Mouse (Mus musculus) liver, embryonic 11.5 days (tissue): Measurements from ENCODE around the gene Lsm7. TPM values are rescaled to one million over a fixed set of nuclear protein-coding genes. Genes with fewer than 3 reads are reported as not detected.

Experiments used
- ATAC-seq: fragments of 200-750 bp; cut with Nextera tagmentation; replicated peaks from 2 replicates; pipeline ENCODE4 v1.8.0; 2017; ENCODE audit warnings: moderate number of reproducible peaks, mild to moderate bottlenecking, moderate TSS enrichment, moderate library complexity; ENCODE audit not compliant: low FRiP score
- DNase-seq: peaks from one replicate; pipeline ENCODE4 v3.0.0-alpha.2; 2017; ENCODE audit warnings: low spot score
- H3K27ac ChIP-seq: fragments of 300-500 bp; sonication (generic); 2 replicates; pipeline ENCODE4 v1.5.1; 2014; ENCODE audit warnings: mild to moderate bottlenecking, low read depth, low read length, control low read depth
- H3K27me3 ChIP-seq: fragments of 300-500 bp; sonication (generic); replicated peaks from 2 replicates; pipeline ENCODE4 v1.6.1; 2014; ENCODE audit warnings: low read length, mixed read lengths; ENCODE audit not compliant: control insufficient read depth, insufficient read depth
- H3K36me3 ChIP-seq: fragments of 300-500 bp; sonication (generic); 2 replicates; pipeline ENCODE4 v1.6.1; 2014; ENCODE audit warnings: mild to moderate bottlenecking, low read length, moderate library complexity, mixed read lengths; ENCODE audit not compliant: control insufficient read depth, insufficient read depth
- H3K4me1 ChIP-seq: fragments of 300-500 bp; sonication (generic); replicated peaks from 2 replicates; pipeline ENCODE4 v1.6.1; 2014; ENCODE audit warnings: low read length, mixed read lengths; ENCODE audit not compliant: control insufficient read depth, insufficient read depth
- H3K4me2 ChIP-seq: fragments of 300-500 bp; sonication (generic); 2 replicates; pipeline ENCODE4 v1.6.1; 2014; ENCODE audit warnings: mild to moderate bottlenecking, control low read depth, moderate library complexity
- H3K4me3 ChIP-seq: fragments of 300-500 bp; sonication (generic); 2 replicates; pipeline ENCODE4 v1.5.1; 2014; ENCODE audit warnings: low read depth, low read length, control low read depth
- H3K9ac ChIP-seq: fragments of 300-500 bp; sonication (generic); 2 replicates; pipeline ENCODE4 v1.6.1; 2014; ENCODE audit warnings: low read depth, low read length, control low read depth
- H3K9me3 ChIP-seq: fragments of 300-500 bp; sonication (generic); 2 replicates; pipeline ENCODE4 v1.6.1; 2016; ENCODE audit warnings: low read length, inconsistent platforms, mixed read lengths; ENCODE audit not compliant: control insufficient read depth
- WGBS: fragments of 180-500 bp; shearing (Covaris S2); extraction: QIAGEN DNeasy Blood & Tissue Kit; methylation state at CpG from one replicate; pipeline ENCODE4 v1.1.7; 2014; 5-methylcytosine and 5-hydroxymethylcytosine counted together
- polyA plus RNA-seq: library from polyadenylated mRNA; unstranded; fragments of >200 nt; fragmentation: Nextera tagmentation; extraction: Ambion mirVana; gene quantifications from 2 replicates; pipeline ENCODE4 v1.2.1, GENCODE M21; 2014

Gene Lsm7
- polyA plus RNA-seq, 1 experiment from 2014 or later: 453 TPM

DNA sequence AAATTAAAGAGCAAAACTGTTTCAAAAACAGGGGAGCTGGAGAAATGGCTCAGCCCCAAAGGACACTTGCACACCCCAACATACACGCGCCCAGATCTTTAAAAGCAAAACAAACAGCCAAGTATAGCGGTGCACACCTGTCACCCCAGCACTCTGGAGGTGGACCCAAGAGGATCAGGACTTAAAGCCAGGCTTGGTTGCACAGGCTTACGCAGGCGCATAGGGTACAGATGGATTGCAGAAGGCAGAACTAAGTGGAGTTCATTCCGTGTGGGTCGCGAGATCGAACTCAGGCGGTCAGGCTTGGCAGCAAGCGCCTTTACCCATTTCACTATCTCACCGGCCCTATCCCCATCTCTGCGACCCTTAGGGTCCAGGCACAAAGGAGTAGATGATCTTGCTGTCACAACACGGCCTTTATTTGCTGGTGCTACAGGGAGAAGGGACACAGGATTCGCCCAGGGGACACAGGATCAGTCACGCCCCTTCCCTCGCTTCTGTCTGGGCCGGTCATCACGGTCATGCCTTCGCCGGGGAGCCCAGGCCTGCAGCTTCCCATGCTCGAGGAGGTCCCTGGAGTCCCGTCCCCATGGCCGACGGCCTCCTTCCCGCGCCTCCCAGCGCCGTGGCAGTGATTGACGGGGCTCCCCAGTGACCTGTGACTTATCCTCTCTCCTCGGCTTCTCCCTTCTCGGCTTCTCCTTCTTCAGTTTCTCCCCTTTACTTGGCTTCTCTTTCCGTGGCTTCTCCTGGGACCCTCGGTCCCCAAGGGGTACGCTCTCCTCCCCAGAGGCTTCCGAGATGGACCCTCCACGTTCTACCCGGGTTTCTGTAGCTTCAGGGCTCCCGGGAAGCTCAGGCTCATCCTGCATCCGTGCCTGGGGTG, 46.7 kb downstream of the Lsm7 start:
- Histone ChIP-seq H3K9ac (peak overlapping the region; percentile 27; the same call in 1 of the 2 replicates), H3K36me3 (peaks cover 16% of the 10 kb centered on the region), H3K4me1 (peaks cover 52% of the 10 kb centered on the region), H3K27me3 (peaks cover 44% of the 10 kb centered on the region), H3K27ac (no peak overlapping the region), H3K4me2 (peak overlapping the region; percentile 97), H3K9me3 (no peaks in the 10 kb centered on the region), H3K4me3 (peak overlapping the region; percentile 60)
- DNase-seq: no peak
- no peak for ATAC-seq
- 18% methylated on average over 40 of the region's 40 CpGs for WGBS

DNA sequence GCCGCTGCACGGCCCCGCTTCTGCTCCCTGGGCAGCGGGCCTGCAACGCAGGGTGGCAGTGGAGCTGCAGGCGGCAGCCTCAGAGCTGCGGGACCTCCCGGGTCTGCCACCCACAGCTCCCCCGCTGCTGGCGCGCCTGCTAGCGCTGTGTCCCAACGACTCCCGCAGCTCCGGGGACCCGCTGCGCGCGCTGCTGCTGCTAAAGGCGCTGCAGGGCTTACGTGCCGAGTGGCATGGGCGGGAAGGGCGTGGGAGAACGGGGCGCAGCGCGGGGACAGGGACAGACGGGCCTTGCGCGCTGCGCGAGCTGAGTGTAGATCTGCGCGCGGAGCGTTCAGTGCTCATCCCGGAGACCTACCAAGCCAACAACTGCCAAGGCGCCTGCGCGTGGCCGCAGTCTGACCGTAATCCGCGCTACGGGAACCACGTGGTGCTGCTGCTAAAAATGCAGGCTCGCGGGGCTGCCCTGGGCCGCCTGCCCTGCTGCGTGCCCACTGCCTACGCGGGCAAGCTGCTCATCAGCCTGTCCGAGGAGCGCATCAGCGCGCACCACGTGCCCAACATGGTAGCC, 47.9 kb downstream of the Lsm7 start:
- Histone ChIP-seq H3K4me2 (peak overlapping the region; percentile 97), H3K27me3 (peaks cover 44% of the 10 kb centered on the region), H3K4me1 (peaks cover 52% of the 10 kb centered on the region), H3K4me3 (peak overlapping the region; percentile 60), H3K36me3 (peaks cover 27% of the 10 kb centered on the region), H3K9me3 (no peaks in the 10 kb centered on the region), H3K9ac (peak overlapping the region; percentile 77), H3K27ac (peak overlapping the region; percentile 73)
- 2% methylated on average over 58 of the region's 58 CpGs for WGBS
- DNase-seq: peak; percentile 76
- peak; percentile 48 for ATAC-seq

DNA sequence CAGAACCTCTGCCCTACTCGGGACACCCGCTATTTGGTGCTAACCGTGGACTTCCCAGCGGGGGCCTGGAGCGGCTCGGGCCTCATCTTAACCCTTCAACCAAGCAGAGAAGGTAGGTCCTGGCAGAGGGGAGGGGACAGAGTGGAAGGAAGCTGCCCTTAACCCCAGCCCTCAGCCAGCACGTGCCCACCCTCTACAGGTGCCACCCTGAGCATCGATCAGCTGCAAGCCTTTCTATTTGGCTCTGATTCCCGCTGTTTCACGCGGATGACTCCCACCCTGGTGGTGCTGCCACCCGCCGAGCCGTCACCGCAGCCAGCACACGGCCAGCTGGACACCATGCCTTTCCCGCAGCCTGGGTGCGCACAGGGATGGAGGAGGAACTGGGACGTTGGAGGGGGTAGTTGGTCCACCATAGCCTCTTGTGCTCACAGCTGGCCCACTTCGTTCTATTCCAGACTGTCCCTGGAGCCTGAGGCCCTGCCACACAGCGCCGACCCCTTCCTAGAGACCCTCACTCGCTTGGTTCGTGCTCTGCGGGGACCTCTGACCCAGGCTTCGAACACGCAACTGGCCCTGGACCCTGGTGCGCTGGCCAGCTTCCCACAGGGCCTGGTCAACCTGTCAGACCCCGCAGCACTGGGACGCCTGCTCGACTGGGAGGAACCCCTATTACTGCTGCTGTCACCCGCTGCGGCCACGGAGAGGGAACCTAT, 48.5 kb downstream of the Lsm7 start:
- WGBS: 50% methylated on average over 34 of the region's 34 CpGs
- 0 out of 2 replicates have a peak, but pooled peaks have one; percentile 2 for ATAC-seq
- peaks cover 44% of the 10 kb centered on the region for H3K27me3 ChIP-seq
- H3K4me2 ChIP-seq: peak overlapping the region; percentile 97
- no peaks in the 10 kb centered on the region for H3K9me3 ChIP-seq
- peak overlapping the region; percentile 60 for H3K4me3 ChIP-seq
- H3K4me1 ChIP-seq: peaks cover 52% of the 10 kb centered on the region
- DNase-seq: no peak
- peak overlapping the region; percentile 73 for H3K27ac ChIP-seq
- peaks cover 33% of the 10 kb centered on the region for H3K36me3 ChIP-seq
- H3K9ac ChIP-seq: peak overlapping the region; percentile 77

GRCm38 (mm10) chr10:80805925-80806324, 49.1 kb downstream of the Lsm7 start:
- no peak overlapping the region for H3K27ac ChIP-seq
- H3K4me2 ChIP-seq: peak overlapping the region; percentile 6; the same call in 1 of the 2 replicates
- WGBS: 11% methylated on average over 3 of the region's 3 CpGs
- no peak overlapping the region for H3K9ac ChIP-seq
- ATAC-seq (peak; percentile 72), DNase-seq (peak; percentile 86)
- H3K9me3 ChIP-seq: no peaks in the 10 kb centered on the region
- peaks cover 52% of the 10 kb centered on the region for H3K4me1 ChIP-seq
- H3K36me3 ChIP-seq: peaks cover 38% of the 10 kb centered on the region
- no peak overlapping the region for H3K4me3 ChIP-seq
- peaks cover 44% of the 10 kb centered on the region for H3K27me3 ChIP-seq

- 87% methylated on average over 5 of the region's 5 CpGs for WGBS
- H3K4me1 ChIP-seq: peaks cover 49% of the 10 kb centered on the region
- no peak overlapping the region for H3K4me3 ChIP-seq
- H3K27me3 ChIP-seq: peaks cover 40% of the 10 kb centered on the region
- no peaks in the 10 kb centered on the region for H3K9me3 ChIP-seq
- DNase-seq (no peak), ATAC-seq (0 out of 2 replicates have a peak, but pooled peaks have one; percentile 2)
- no peak overlapping the region for H3K27ac ChIP-seq
- no peak overlapping the region for H3K9ac ChIP-seq
- no peak overlapping the region for H3K4me2 ChIP-seq
- H3K36me3 ChIP-seq: peaks cover 40% of the 10 kb centered on the region
Observed at GRCm38 (mm10) chr10:80805322-80805721, 49.7 kb downstream of the Lsm7 start.

GRCm38 (mm10) chr10:80804916-80805315, 50.1 kb downstream of the Lsm7 start, which contains the start of gene Amh:
Gene Amh, plus strand, starts transcription at chr10:80805243.
- ATAC-seq: no peak
- H3K9me3 ChIP-seq: no peaks in the 10 kb centered on the region
- H3K4me3 ChIP-seq: 0 out of 2 replicates have a peak within 1 kb of the TSS, but pooled peaks have one; percentile 8
- H3K4me2 ChIP-seq: peak within 1 kb of the TSS; percentile 6; the same call in 1 of the 2 replicates
- H3K27ac ChIP-seq: no peak within 1 kb of the TSS
- WGBS: 69% methylated on average over 6 of the region's 6 CpGs
- no peak within 1 kb of the TSS for H3K9ac ChIP-seq
- peaks cover 36% of the 10 kb centered on the region for H3K27me3 ChIP-seq
- no peak for DNase-seq
- peaks cover 40% of the 10 kb centered on the region for H3K36me3 ChIP-seq
- H3K4me1 ChIP-seq: peaks cover 46% of the 10 kb centered on the region

- Histone ChIP-seq H3K9me3 (no peaks in the 10 kb centered on the region), H3K4me1 (peaks cover 47% of the 10 kb centered on the region), H3K27ac (no peak overlapping the region), H3K4me3 (0 out of 2 replicates have a peak overlapping the region, but pooled peaks have one; percentile 8), H3K9ac (no peak overlapping the region), H3K4me2 (no peak overlapping the region), H3K27me3 (peaks cover 30% of the 10 kb centered on the region), H3K36me3 (peaks cover 40% of the 10 kb centered on the region)
- no peak for ATAC-seq
- 95% methylated on average over 2 of the region's 2 CpGs for WGBS
- DNase-seq: no peak
Observed at GRCm38 (mm10) chr10:80804340-80804739, 50.7 kb downstream of the Lsm7 start.

DNA sequence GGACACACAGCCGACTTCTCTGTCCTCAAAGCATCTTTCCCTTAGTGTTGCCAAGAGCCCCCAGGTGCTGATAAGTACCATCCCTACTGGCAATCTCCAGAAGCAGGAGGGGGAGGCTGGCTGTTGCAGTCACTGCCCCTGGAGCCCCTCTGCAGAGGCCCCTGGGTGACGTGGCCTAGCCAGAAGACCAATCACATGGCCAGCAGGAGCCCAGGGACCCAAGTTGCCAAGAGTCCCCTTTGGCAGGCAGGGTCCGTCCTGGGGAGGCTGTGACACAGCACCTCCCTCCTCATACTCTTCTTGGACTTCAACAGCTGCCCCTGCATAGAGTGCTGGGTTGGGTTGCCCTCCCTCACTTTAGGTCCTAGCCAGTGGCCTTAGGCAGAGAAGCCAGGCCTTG, 52.0 kb downstream of the Lsm7 start:
- Histone ChIP-seq H3K4me3 (no peak overlapping the region), H3K27ac (no peak overlapping the region), H3K9me3 (no peaks in the 10 kb centered on the region), H3K9ac (no peak overlapping the region), H3K27me3 (peaks cover 17% of the 10 kb centered on the region), H3K4me2 (no peak overlapping the region), H3K36me3 (peaks cover 40% of the 10 kb centered on the region), H3K4me1 (peaks cover 35% of the 10 kb centered on the region)
- WGBS: 79% methylated on average over 3 of the region's 3 CpGs
- no peak for DNase-seq
- no peak for ATAC-seq
